Mouse (Mus musculus): ENCODE measurements around the gene Bcl2l12.

GRCm38 (mm10) chr7:44983944-44984832 lies 14.3 kb downstream of the Bcl2l12 start:
- TF ChIP-seq CTCF (IDR thresholded peaks at IDR 0.05; ENCODE audit: borderline replicate concordance, extremely low read depth, insufficient read depth, insufficient read length) (no peak), POLR2A (IDR thresholded peaks at IDR 0.05; ENCODE audit: borderline replicate concordance, extremely low read depth, insufficient read depth, insufficient read length, poor library complexity, severe bottlenecking) (no peak)

All from brain, embryonic 14.5 days (tissue).